Mouse (Mus musculus) bone marrow macrophage, adult 2 months (primary cell): Measurements from ENCODE around the gene Acot2. TPM values are rescaled to one million over a fixed set of nuclear protein-coding genes. Genes with fewer than 3 reads are reported as not detected.
"Not testable (repeated sequence)": the region's sequence is repeated elsewhere in the genome, so short reads cannot be mapped to it uniquely, and the experiment has no call there.

Source experiments
- H3K27ac ChIP-seq: 2 replicates; pipeline ENCODE4 v1.5.1; 2012; ENCODE audit warnings: low read depth, low read length; ENCODE audit not compliant: insufficient read depth
- H3K4me1 ChIP-seq: 2 replicates; pipeline ENCODE4 v1.6.1; 2012; ENCODE audit warnings: low read length; ENCODE audit not compliant: control insufficient read depth, insufficient read depth
- H3K4me3 ChIP-seq: 2 replicates; pipeline ENCODE4 v1.5.1; 2012; ENCODE audit warnings: mild to moderate bottlenecking, low read length, moderate library complexity; ENCODE audit not compliant: insufficient read depth
- CTCF ChIP-seq: IDR thresholded peaks from 2 replicates; pipeline ENCODE4 v1.5.1; 2012; ENCODE audit warnings: low read depth, mild to moderate bottlenecking, low read length, moderate library complexity
- POLR2A ChIP-seq: IDR thresholded peaks from 2 replicates; pipeline ENCODE4 v1.6.1; 2012; ENCODE audit warnings: mild to moderate bottlenecking, low read depth, low read length, borderline replicate concordance
- polyA plus RNA-seq: library from polyadenylated mRNA; stranded (reverse); fragments of >200 nt; gene quantifications from 2 replicates; pipeline ENCODE4 v1.2.4, GENCODE M21; 2012; ENCODE audit not compliant: missing spikeins, insufficient read depth, insufficient read length

The Acot2 gene
- polyA plus RNA-seq, 1 experiment = 12.5 TPM

DNA sequence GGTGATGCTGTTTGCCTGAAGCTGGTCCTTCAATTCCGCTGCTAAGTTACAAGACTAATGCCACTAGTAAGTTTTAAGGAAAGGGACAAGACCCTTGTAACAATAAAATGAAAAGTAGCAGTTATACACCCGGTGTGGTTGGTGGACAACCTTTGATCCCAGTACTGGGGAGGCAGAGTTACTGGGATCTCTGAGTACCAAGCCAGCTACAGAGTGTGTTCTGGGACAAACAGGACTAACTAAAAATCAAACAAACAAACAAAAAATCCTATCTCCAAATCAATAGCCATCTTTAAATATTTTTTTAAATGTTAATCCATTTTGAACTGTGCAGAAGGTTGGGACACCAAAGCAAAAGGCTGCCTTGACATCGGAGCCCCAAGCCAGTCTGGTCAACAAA lies 22.5 kb downstream of the Acot2 start:
- Histone ChIP-seq H3K4me3 (no peak overlapping the region; the same call in 1 of the 2 replicates), H3K27ac (no peak overlapping the region), H3K4me1 (peaks cover 14% of the 10 kb centered on the region)
- TF ChIP-seq POLR2A = no peak

DNA sequence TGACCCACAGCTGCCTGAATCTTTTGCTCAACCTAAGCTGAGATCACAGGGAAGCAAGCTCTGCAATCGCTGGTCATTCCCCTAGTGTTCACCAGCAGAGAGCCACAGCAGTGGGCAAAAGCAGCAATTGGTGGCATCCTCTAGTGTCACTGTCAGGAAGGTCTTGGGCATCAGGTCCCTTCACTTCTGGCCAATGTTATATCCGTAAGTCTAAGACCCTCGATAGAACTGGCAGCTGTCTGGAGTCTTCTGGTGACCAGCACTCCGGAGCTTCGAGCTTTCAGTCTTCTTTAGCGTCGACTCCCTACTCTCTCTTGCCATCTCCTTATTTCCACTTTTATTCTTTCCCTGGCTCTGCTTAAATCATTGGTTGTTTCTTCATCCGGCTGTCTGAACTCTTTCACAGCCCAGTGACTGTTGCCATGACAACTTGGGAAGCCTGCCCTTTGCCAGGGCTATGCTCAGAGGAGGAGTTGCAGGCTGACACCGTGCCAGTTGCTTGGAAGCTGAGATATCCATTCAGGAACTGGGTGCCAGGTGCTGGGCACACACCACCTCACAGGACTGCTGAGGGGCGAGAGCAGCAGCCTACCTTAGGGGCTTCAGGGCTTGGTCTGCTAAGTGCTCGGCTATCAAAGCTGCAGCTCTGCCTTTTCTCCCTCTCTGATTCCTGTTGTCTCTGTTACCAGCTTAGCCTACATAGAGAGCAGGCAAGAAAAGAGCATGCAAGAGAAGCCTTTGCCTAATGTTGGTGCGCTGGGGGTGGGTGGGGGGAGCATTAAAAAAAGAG lies 23.8 kb downstream of the Acot2 start:
- no peak overlapping the region for H3K4me3 ChIP-seq
- no peak for TF ChIP-seq POLR2A
- no peak for TF ChIP-seq CTCF
- no peak overlapping the region for H3K27ac ChIP-seq
- peaks cover 14% of the 10 kb centered on the region for H3K4me1 ChIP-seq

DNA sequence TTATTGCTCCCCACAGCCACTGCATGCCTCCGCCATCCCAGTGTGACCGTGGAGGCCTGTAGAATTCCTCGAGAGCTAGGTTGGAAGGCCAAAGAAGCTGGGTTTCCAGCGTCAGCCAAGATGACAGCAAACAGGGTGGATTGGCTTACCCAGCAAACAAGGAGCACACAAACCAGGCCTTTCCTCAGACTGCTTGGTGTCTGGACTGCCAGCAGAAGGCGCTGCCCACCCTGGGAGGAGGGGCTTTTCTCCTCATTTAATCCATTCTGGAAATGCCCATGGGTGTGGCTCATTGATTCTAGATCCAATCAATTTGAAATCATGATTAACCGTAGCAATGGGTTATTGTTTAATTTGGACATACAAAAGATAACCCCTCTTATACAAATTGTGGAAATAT lies 25.5 kb downstream of the Acot2 start:
- Histone ChIP-seq H3K4me3 (no peak overlapping the region), H3K27ac (no peak overlapping the region), H3K4me1 (peaks cover 14% of the 10 kb centered on the region)
- TF ChIP-seq POLR2A (no peak), CTCF (no peak)

DNA sequence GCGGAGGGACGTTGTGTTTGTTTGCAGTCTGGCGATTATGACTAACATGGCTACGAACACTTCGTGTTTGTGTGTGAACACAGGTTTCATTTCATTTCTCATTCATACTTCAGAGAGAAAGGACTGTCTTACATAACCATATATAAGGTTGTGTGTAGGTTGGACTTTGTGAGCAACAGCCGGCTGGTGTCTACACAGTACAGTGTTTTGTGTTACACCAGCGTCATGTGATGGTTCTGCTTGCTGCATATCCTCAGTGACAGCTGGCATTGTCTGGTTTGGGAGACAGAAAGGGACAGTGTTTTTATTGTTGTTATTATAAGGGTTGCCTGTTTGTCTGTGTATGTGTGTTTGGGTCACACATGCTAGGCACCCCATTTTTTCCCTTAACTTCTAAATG lies 26.0 kb downstream of the Acot2 start:
- TF ChIP-seq CTCF (no peak), POLR2A (no peak)
- H3K27ac ChIP-seq = no peak overlapping the region
- H3K4me3 ChIP-seq = no peak overlapping the region
- peaks cover 13% of the 10 kb centered on the region for H3K4me1 ChIP-seq

DNA sequence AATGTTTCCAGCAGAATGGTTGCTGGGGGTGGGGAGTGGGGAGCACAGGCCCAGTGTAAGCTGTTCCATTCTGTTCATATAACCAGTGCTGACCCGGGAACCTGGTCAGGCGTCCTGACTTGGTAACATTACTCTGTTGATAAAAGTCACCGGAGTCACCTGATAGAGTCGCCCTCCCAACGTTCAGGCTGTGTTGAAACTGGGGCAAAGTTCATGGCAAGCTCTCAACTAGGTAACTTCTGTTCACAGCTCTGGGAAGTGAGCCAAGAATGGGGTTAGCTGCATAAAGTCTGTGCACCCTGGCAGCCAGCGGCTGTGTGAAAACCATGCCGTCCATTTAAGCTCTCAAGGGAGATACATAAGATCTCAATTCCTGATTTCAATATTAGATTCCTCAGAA lies 32.9 kb downstream of the Acot2 start:
- H3K4me3 ChIP-seq, H3K27ac ChIP-seq: not testable (repeated sequence)
- peaks cover 36% of the 10 kb centered on the region for H3K4me1 ChIP-seq

DNA sequence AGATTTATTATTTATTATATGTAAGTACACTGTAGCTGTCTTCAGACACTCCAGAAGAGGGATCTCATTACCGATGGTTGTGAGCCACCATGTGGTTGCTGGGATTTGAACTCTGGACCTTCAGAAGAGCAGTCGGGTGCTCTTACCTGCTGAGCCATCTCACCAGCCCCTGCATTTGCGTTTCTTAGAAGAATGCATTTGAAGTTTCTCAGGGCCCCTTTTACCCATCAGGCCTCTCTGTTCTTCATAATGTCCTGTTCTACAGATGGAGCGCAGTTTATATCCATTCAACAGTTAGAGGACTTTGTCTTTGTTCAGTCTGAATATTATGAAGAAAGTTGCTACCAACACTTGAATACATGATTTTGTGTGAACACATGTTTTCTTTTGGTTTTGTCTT lies 34.6 kb downstream of the Acot2 start:
- H3K4me3 ChIP-seq, H3K27ac ChIP-seq: not testable (repeated sequence)
- H3K4me1 ChIP-seq = peaks cover 36% of the 10 kb centered on the region

DNA sequence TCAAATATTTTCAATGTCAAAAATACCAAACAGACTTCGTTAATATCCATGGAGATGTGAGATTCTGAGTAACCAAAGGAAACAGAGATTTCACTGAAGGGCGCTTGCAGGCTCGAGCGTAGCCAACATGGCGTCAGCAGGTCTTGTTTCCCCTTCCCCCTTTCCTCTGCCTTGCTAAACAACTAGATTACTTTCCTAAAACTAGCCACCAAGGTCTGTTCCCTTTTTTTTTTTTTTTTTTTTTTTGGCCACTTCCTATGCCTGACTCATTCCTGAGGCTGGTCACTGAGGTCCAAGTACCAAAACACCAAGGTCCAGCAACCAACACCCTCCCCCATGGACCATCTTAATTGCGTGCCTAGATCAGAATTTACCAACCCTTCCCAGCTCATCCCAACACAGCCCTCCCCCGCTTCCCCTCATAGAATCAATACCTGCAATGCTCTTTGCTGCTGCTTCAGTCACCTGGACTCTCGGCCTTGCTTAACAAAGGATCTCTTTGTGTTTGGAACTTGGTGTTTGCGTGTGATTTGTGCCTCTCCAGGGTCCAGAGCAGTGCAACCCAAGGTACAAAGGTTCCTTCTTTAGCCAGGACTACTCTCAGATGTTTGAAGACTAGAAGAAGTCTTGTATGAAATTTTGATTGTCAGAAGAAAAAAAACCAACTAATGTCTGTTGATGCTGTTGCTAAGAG lies 35.5 kb downstream of the Acot2 start:
- H3K27ac ChIP-seq = peak overlapping the region; percentile 79
- H3K4me3 ChIP-seq = no peak overlapping the region
- no peak for TF ChIP-seq POLR2A
- TF ChIP-seq CTCF = no peak
- peaks cover 36% of the 10 kb centered on the region for H3K4me1 ChIP-seq

DNA sequence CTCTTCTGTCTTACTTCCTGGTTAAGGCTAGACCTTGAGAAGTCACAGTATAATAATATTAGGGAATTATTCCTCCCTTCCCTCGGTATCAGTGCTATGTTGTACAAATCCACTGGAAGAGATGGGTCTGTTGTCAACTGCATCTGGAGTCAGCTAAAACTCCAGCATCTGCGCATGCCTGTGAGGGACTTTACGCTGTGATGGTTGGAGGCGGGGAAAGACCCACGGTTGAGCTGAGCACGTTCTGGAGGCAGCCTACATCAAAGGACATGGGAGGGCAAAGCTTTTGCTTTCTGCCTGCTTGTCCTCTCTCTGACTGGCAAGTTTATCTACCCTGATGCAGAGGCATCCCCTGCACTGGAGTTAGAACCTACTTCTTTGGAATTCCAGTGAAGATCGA lies 38.2 kb downstream of the Acot2 start:
- Histone ChIP-seq H3K27ac (no peak overlapping the region), H3K4me3 (no peak overlapping the region), H3K4me1 (peaks cover 21% of the 10 kb centered on the region)
- TF ChIP-seq CTCF = no peak
- no peak for TF ChIP-seq POLR2A

DNA sequence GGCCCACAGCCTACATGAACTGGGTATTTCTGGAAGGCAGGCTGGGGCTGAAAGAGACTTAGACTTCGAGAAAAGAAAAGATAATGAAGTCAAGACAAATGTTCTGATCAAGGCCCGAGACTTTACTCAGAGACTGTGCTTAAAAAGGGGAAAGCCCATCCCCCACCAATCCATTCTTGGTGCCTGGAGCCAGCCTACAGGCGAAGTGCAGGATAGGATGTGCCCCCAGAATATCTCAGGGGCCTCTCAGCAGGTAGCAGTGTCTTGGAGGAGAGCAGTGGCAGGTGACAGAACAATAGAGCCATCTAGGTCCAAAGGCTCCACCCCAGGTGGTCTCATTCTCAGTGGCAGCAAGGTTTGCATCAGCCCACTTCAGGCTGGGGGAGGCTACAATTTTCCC lies 40.7 kb downstream of the Acot2 start:
- H3K4me3 ChIP-seq, H3K27ac ChIP-seq: not testable (repeated sequence)
- peaks cover 12% of the 10 kb centered on the region for H3K4me1 ChIP-seq

DNA sequence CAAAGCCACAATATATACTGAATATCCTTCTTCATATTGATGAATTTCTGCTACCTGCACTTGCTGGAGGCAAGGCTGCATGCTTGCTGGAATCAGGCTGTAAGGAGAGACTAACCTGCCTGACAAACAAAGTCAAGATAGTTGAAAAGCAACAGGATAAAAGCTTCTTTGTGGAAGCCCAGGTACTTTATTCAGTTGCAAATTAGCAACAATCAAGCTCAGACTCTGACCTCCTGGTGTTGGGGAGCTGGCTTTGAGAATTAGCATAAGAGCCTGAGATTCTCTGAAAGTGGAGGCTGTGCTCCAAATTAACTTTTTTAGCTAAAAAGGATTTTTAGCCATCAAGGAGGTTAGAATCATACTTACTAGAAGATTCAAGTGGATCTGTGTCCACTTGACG lies 41.4 kb downstream of the Acot2 start:
- not testable (repeated sequence) for H3K27ac ChIP-seq, H3K4me1 ChIP-seq, H3K4me3 ChIP-seq

DNA sequence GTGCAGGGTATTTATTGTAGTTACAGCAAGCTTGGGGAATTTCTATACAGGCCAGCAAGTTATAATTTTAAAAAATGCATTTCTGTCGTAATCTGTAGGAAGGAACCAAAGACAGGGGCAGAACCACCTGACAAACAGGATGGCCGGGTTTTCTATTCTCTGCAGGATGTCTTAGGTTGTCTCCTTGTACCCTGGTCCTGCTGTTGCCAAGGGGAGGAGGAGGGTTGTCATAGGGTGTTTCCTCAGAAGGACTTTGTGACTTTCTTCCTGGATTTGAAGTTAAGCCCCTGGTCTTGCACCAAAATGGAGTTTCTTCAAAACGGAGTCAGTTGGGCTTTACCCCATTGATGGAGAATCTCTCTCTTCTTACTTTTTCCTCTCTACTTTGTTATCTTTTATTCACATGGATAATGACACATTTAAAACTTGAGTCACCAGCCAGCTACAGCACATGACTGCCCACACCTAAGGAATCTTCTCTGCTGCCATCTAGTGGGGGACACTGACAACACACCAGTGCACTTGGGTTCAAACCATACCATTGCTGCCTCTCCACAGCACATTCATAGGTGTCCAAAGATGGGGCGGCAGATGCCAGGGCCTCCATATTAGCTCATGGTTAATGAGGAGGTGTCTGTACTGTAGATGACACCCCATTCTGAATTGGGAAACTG lies 43.1 kb downstream of the Acot2 start:
- peaks cover 7% of the 10 kb centered on the region for H3K4me1 ChIP-seq
- no peak overlapping the region for H3K27ac ChIP-seq
- H3K4me3 ChIP-seq = no peak overlapping the region
- TF ChIP-seq POLR2A (no peak), CTCF (peak; percentile 60)
